Mouse (Mus musculus) midbrain, embryonic 13.5 days (tissue): ENCODE measurements around the gene Epb42. TPM values are rescaled to one million over a fixed set of nuclear protein-coding genes. Genes with fewer than 3 reads are reported as not detected.

Source experiments
- ATAC-seq: fragments of 200-750 bp; cut with Nextera tagmentation; 2 replicates; pipeline ENCODE4 v1.8.0; 2017; ENCODE audit warnings: mild to moderate bottlenecking, moderate TSS enrichment, moderate library complexity
- H3K27ac ChIP-seq: fragments of 300-500 bp; sonication (generic); 2 replicates; pipeline ENCODE4 v1.5.1; 2015; ENCODE audit warnings: inconsistent platforms, mild to moderate bottlenecking, moderate library complexity
- H3K27me3 ChIP-seq: fragments of 300-500 bp; sonication (generic); 2 replicates; pipeline ENCODE4 v1.6.1; 2015; ENCODE audit warnings: mild to moderate bottlenecking, inconsistent platforms
- H3K36me3 ChIP-seq: fragments of 300-500 bp; sonication (generic); 2 replicates; pipeline ENCODE4 v1.6.1; 2015; ENCODE audit warnings: mild to moderate bottlenecking, inconsistent platforms
- H3K4me1 ChIP-seq: fragments of 300-500 bp; sonication (generic); replicated peaks from 2 replicates; pipeline ENCODE4 v1.6.1; 2015; ENCODE audit warnings: inconsistent platforms
- H3K4me2 ChIP-seq: fragments of 300-500 bp; sonication (generic); replicated peaks from 2 replicates; pipeline ENCODE4 v1.6.1; 2015; ENCODE audit warnings: moderate library complexity, mild to moderate bottlenecking, inconsistent platforms
- H3K4me3 ChIP-seq: fragments of 300-500 bp; sonication (generic); replicated peaks from 2 replicates; pipeline ENCODE4 v1.5.1; 2015; ENCODE audit warnings: mild to moderate bottlenecking, inconsistent platforms
- H3K9ac ChIP-seq: fragments of 300-500 bp; sonication (generic); replicated peaks from 2 replicates; pipeline ENCODE4 v1.6.1; 2015; ENCODE audit warnings: mild to moderate bottlenecking, inconsistent platforms
- H3K9me3 ChIP-seq: fragments of 300-500 bp; sonication (generic); 2 replicates; pipeline ENCODE4 v1.6.1; 2016; ENCODE audit warnings: mild to moderate bottlenecking, inconsistent platforms
- WGBS: fragments of 180-500 bp; shearing (Covaris S2); methylation state at CpG from one replicate; pipeline ENCODE4 v1.1.7; 2015; 5-methylcytosine and 5-hydroxymethylcytosine counted together
- polyA plus RNA-seq: library from polyadenylated mRNA; unstranded; fragments of >200 nt; fragmentation: Nextera tagmentation; extraction: Ambion mirVana; gene quantifications from 2 replicates; pipeline ENCODE4 v1.2.1, GENCODE M21; 2015

Gene Epb42
- polyA plus RNA-seq = 0.98 and 1.1 TPM in 2 replicates

- H3K27ac ChIP-seq = no peak within 1 kb of the TSS
- no peaks in the 10 kb centered on the region for H3K9me3 ChIP-seq
- 75% methylated on average over 5 of the region's 5 CpGs for WGBS
- no peaks in the 10 kb centered on the region for H3K4me1 ChIP-seq
- H3K4me2 ChIP-seq = no peak within 1 kb of the TSS
- no peak within 1 kb of the TSS for H3K9ac ChIP-seq
- ATAC-seq = no peak
- no peaks in the 10 kb centered on the region for H3K27me3 ChIP-seq
- H3K36me3 ChIP-seq = no peaks in the 10 kb centered on the region
- no peak within 1 kb of the TSS for H3K4me3 ChIP-seq
Observed at GRCm38 (mm10) chr2:121036733-121037341, at the start of gene Epb42. TSS of gene Epb42 (minus strand) at chr2:121037072.

- Histone ChIP-seq H3K9ac (no peak within 1 kb of the TSS), H3K4me1 (no peaks in the 10 kb centered on the region), H3K27me3 (no peaks in the 10 kb centered on the region), H3K27ac (no peak within 1 kb of the TSS), H3K4me2 (no peak within 1 kb of the TSS), H3K4me3 (no peak within 1 kb of the TSS), H3K9me3 (no peaks in the 10 kb centered on the region), H3K36me3 (no peaks in the 10 kb centered on the region)
- ATAC-seq = no peak
- 57% methylated on average over 6 of the region's 6 CpGs for WGBS
Observed at GRCm38 (mm10) chr2:121085480-121086185, 48.8 kb upstream of the Epb42 start, which contains the start of gene Tgm5. TSS of gene Tgm5 (minus strand) at chr2:121085841.

- Histone ChIP-seq H3K9ac (no peak overlapping the region), H3K27ac (no peak overlapping the region), H3K4me2 (no peak overlapping the region), H3K4me3 (no peak overlapping the region), H3K36me3 (no peaks in the 10 kb centered on the region), H3K4me1 (no peaks in the 10 kb centered on the region), H3K9me3 (no peaks in the 10 kb centered on the region), H3K27me3 (no peaks in the 10 kb centered on the region)
- 89% methylated on average over 1 of the region's 1 CpGs for WGBS
- ATAC-seq = no peak
Observed at GRCm38 (mm10) chr2:121082626-121083025, 45.8 kb upstream of the Epb42 start.

DNA sequence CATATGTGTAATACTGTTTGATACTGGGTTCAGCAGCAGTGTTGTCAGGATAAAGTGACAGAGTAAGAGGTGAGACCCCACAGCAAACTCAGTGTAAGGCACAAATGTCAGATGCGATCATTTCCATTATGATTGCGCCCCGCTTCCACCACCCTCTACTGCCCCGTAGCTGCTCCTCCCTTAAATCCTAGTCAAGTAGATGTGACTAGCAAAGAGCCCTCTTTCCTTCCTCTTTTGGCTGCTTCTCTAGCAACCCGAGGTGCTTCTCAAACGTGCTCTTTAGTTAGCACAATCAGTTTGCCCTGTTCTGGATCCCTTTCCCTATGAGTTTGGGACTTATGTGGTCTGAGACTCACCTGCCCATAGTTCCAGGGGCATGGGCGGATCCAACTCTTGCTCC lies 37.9 kb upstream of the Epb42 start:
- Histone ChIP-seq H3K27me3 (no peaks in the 10 kb centered on the region), H3K9me3 (no peaks in the 10 kb centered on the region), H3K9ac (no peak overlapping the region), H3K4me3 (no peak overlapping the region), H3K36me3 (no peaks in the 10 kb centered on the region), H3K4me2 (no peak overlapping the region), H3K27ac (no peak overlapping the region), H3K4me1 (no peaks in the 10 kb centered on the region)
- no peak for ATAC-seq
- 83% methylated on average over 7 of the region's 7 CpGs for WGBS

DNA sequence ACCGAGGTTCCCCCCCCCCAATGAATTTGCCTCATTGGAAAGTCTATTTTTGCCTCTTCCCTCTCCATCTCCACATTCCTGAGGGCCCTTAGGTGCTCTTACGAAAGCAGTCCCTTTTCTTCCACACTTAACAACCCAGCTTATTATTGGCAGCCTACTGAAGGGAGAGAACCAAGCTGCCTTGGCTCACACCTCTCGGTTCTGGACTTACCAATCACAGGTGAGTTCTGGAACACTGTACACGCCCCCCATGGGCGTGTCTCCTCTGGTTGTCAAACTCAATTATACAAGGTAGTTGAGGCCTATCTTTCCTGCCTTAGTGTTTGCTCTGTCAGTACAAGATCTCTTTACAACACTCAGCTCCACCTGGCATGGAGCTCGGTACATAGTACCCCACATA lies 35.0 kb upstream of the Epb42 start:
- Histone ChIP-seq H3K27ac (no peak overlapping the region), H3K4me3 (no peak overlapping the region), H3K9ac (no peak overlapping the region), H3K27me3 (no peaks in the 10 kb centered on the region), H3K4me1 (no peaks in the 10 kb centered on the region), H3K36me3 (no peaks in the 10 kb centered on the region), H3K4me2 (no peak overlapping the region), H3K9me3 (no peaks in the 10 kb centered on the region)
- ATAC-seq = no peak
- WGBS = 84% methylated on average over 6 of the region's 6 CpGs

DNA sequence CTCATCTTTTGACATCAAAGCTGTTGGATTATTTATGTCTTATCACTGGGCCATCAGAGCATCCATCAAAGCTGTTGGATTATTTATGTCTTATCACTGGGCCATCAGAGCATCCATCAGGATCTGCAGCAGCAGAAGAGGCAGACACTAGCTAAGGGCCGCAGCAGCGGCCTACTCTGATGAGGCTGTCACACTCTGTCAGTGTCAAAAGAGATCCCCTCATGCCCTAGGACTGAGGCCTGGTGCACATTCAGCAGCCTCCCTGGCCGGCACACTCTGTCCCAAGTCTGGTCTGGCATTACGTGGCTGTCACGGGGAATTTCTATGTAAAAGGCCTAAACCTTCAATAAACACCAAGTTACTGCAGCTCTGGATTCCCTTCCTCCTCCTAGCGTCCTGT lies 32.6 kb upstream of the Epb42 start:
- Histone ChIP-seq H3K4me3 (no peak overlapping the region), H3K4me1 (no peaks in the 10 kb centered on the region), H3K9ac (no peak overlapping the region), H3K9me3 (no peaks in the 10 kb centered on the region), H3K36me3 (no peaks in the 10 kb centered on the region), H3K27ac (no peak overlapping the region), H3K27me3 (no peaks in the 10 kb centered on the region), H3K4me2 (no peak overlapping the region)
- ATAC-seq = no peak
- WGBS = 64% methylated on average over 6 of the region's 6 CpGs

GRCm38 (mm10) chr2:121067116-121067515 lies 30.2 kb upstream of the Epb42 start:
- Histone ChIP-seq H3K9me3 (no peaks in the 10 kb centered on the region), H3K4me3 (no peak overlapping the region), H3K9ac (no peak overlapping the region), H3K27me3 (no peaks in the 10 kb centered on the region), H3K36me3 (no peaks in the 10 kb centered on the region), H3K4me2 (no peak overlapping the region), H3K4me1 (no peaks in the 10 kb centered on the region), H3K27ac (no peak overlapping the region)
- no peak for ATAC-seq
- 61% methylated on average over 4 of the region's 4 CpGs for WGBS

DNA sequence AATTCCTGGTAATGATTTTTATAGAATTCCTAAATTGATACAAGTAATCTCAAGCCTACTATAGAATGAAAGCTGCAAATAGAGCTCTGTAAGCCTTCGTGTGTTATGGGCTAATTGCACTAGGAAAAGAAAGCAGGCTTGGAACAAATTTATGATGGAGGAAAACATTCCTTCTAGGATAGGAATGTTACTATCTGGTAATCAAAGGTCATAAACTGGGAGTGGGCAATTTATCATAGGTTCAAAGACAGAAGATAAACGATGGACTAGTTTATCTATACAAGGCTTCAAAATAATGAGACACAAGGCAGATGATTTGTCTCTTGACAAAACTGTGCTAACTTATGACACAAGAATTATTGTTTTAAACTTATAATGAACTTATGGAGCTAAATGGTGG lies 24.4 kb upstream of the Epb42 start:
- Histone ChIP-seq H3K27me3 (no peaks in the 10 kb centered on the region), H3K4me3 (no peak overlapping the region), H3K4me1 (no peaks in the 10 kb centered on the region), H3K36me3 (no peaks in the 10 kb centered on the region), H3K4me2 (no peak overlapping the region), H3K27ac (no peak overlapping the region), H3K9ac (no peak overlapping the region), H3K9me3 (no peaks in the 10 kb centered on the region)
- WGBS = 96% methylated on average over 2 of the region's 2 CpGs
- no peak for ATAC-seq

DNA sequence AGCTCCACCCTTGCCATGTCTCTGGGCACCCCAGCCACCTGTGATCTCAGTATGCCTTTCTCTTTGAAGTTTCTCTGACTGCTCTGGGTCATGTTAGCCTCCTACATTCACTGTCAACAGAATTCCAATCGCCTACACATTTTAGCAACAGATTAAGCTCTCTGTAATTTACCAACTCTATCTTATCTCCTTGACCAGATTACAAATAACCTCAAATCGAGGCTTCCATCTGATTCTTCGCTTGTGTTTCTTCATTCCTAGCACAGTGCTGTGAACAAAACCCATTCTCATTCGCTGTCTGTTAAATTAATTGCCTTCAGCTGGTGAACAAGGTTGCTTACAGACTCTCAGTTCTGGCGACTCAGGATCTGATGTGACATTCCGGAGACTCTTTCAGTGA lies 21.1 kb upstream of the Epb42 start:
- no peak overlapping the region for H3K4me3 ChIP-seq
- H3K36me3 ChIP-seq = no peaks in the 10 kb centered on the region
- WGBS = 77% methylated on average over 6 of the region's 6 CpGs

GRCm38 (mm10) chr2:121055915-121056314 lies 19.0 kb upstream of the Epb42 start:
- H3K4me1 ChIP-seq = no peaks in the 10 kb centered on the region
- no peak overlapping the region for H3K27ac ChIP-seq
- no peaks in the 10 kb centered on the region for H3K36me3 ChIP-seq
- ATAC-seq = no peak
- no peak overlapping the region for H3K4me2 ChIP-seq
- H3K4me3 ChIP-seq = no peak overlapping the region
- WGBS = 91% methylated on average over 6 of the region's 6 CpGs
- H3K27me3 ChIP-seq = no peaks in the 10 kb centered on the region
- H3K9ac ChIP-seq = no peak overlapping the region
- no peaks in the 10 kb centered on the region for H3K9me3 ChIP-seq

More for the DNA sequence above, 21.1 kb upstream of the Epb42 start:
- H3K27me3 ChIP-seq = no peaks in the 10 kb centered on the region
- no peak overlapping the region for H3K27ac ChIP-seq
- no peak overlapping the region for H3K4me2 ChIP-seq
- no peak for ATAC-seq
- H3K4me1 ChIP-seq = no peaks in the 10 kb centered on the region
- H3K9ac ChIP-seq = no peak overlapping the region
- no peaks in the 10 kb centered on the region for H3K9me3 ChIP-seq

DNA sequence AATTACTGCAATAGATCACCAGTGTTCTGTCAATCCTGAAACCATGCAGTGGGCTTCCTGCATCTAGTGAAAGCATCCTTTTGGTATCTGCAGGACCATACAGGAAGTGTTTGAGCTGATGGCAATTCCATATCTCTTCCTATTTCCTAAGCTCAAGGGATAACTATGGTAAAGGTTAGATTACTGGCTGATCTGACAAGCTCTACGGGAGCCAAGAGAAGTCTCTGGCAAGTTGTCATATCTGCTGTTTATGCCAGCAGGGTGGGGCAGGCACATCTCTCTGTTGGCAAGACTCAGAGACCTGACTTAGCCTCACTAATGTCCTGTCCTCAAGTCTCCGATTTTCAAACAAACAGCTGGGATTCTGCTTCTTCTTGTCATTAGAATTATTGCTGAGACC lies 17.2 kb upstream of the Epb42 start:
- H3K36me3 ChIP-seq = no peaks in the 10 kb centered on the region
- H3K27me3 ChIP-seq = no peaks in the 10 kb centered on the region
- ATAC-seq = no peak
- no peak overlapping the region for H3K4me2 ChIP-seq
- H3K9ac ChIP-seq = no peak overlapping the region
- H3K4me1 ChIP-seq = no peaks in the 10 kb centered on the region
- H3K4me3 ChIP-seq = no peak overlapping the region
- WGBS = 86% methylated on average over 2 of the region's 2 CpGs
- H3K9me3 ChIP-seq = no peaks in the 10 kb centered on the region
- H3K27ac ChIP-seq = no peak overlapping the region

DNA sequence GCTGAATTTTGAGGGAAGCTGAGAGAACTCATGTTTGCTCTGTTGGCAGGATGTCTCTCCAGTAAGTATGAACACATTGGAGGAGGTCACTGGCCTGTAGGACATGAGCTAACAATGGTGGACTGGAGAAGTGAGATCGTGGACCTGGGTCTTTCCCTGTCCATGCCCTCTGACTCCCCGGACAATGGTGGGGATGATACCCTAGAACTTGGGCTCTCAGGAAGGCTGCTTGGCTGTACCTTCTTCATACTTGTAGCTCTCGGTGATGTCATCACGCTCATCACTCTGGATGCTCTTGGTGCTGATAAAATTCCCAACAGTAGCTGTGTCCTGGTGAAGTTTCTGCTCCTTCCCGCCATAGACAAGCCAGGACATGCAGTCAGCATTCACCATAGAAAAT lies 15.3 kb upstream of the Epb42 start:
- no peak overlapping the region for H3K4me2 ChIP-seq
- no peak overlapping the region for H3K27ac ChIP-seq
- H3K9ac ChIP-seq = no peak overlapping the region
- no peak for ATAC-seq
- H3K9me3 ChIP-seq = no peaks in the 10 kb centered on the region
- no peaks in the 10 kb centered on the region for H3K36me3 ChIP-seq
- no peaks in the 10 kb centered on the region for H3K4me1 ChIP-seq
- 93% methylated on average over 5 of the region's 5 CpGs for WGBS
- no peak overlapping the region for H3K4me3 ChIP-seq
- no peaks in the 10 kb centered on the region for H3K27me3 ChIP-seq

- Histone ChIP-seq H3K9me3 (no peaks in the 10 kb centered on the region), H3K4me1 (no peaks in the 10 kb centered on the region), H3K4me3 (no peak overlapping the region), H3K4me2 (no peak overlapping the region), H3K27ac (no peak overlapping the region), H3K9ac (no peak overlapping the region), H3K36me3 (no peaks in the 10 kb centered on the region), H3K27me3 (no peaks in the 10 kb centered on the region)
- ATAC-seq = no peak
- 71% methylated on average over 4 of the region's 4 CpGs for WGBS
Observed at GRCm38 (mm10) chr2:121045653-121046052, 8.8 kb upstream of the Epb42 start.
